Mouse (Mus musculus) limb, embryonic 13.5 days (tissue): Measurements from ENCODE around the gene Tmtc4. TPM values are rescaled to one million over a fixed set of nuclear protein-coding genes. Genes with fewer than 3 reads are reported as not detected.

ENCODE experiments used
- ATAC-seq: fragments of 200-750 bp; cut with Nextera tagmentation; 2 replicates; pipeline ENCODE4 v1.8.0; 2017; ENCODE audit warnings: low read depth, moderate number of reproducible peaks, moderate TSS enrichment; ENCODE audit not compliant: low FRiP score
- H3K27ac ChIP-seq: fragments of 300-500 bp; sonication (generic); 2 replicates; pipeline ENCODE4 v1.5.1; 2015; ENCODE audit warnings: inconsistent platforms, mild to moderate bottlenecking, moderate library complexity
- H3K27me3 ChIP-seq: fragments of 300-500 bp; sonication (generic); 2 replicates; pipeline ENCODE4 v1.6.1; 2015; ENCODE audit warnings: mild to moderate bottlenecking, inconsistent platforms
- H3K36me3 ChIP-seq: fragments of 300-500 bp; sonication (generic); 2 replicates; pipeline ENCODE4 v1.6.1; 2015; ENCODE audit warnings: inconsistent platforms, mild to moderate bottlenecking, moderate library complexity
- H3K4me1 ChIP-seq: fragments of 300-500 bp; sonication (generic); 2 replicates; pipeline ENCODE4 v1.6.1; 2015; ENCODE audit warnings: inconsistent platforms
- H3K4me2 ChIP-seq: fragments of 300-500 bp; sonication (generic); replicated peaks from 2 replicates; pipeline ENCODE4 v1.6.1; 2015; ENCODE audit warnings: inconsistent platforms, mild to moderate bottlenecking, moderate library complexity
- H3K4me3 ChIP-seq: fragments of 300-500 bp; sonication (generic); 2 replicates; pipeline ENCODE4 v1.5.1; 2015; ENCODE audit warnings: moderate library complexity, mild to moderate bottlenecking, inconsistent platforms
- H3K9ac ChIP-seq: fragments of 300-500 bp; sonication (generic); 2 replicates; pipeline ENCODE4 v1.6.1; 2015; ENCODE audit warnings: mild to moderate bottlenecking, inconsistent platforms
- H3K9me3 ChIP-seq: fragments of 300-500 bp; sonication (generic); 2 replicates; pipeline ENCODE4 v1.6.1; 2016; ENCODE audit warnings: inconsistent platforms
- WGBS: fragments of 180-500 bp; shearing (Covaris S2); methylation state at CpG from one replicate; pipeline ENCODE4 v1.1.7; 2015; 5-methylcytosine and 5-hydroxymethylcytosine counted together
- polyA plus RNA-seq: library from polyadenylated mRNA; unstranded; fragments of >200 nt; fragmentation: Nextera tagmentation; extraction: Ambion mirVana; gene quantifications from 2 replicates; pipeline ENCODE4 v1.2.1, GENCODE M21; 2015

The Tmtc4 gene
- polyA plus RNA-seq, 1 experiment from 2014 or later = 27.3 TPM

DNA sequence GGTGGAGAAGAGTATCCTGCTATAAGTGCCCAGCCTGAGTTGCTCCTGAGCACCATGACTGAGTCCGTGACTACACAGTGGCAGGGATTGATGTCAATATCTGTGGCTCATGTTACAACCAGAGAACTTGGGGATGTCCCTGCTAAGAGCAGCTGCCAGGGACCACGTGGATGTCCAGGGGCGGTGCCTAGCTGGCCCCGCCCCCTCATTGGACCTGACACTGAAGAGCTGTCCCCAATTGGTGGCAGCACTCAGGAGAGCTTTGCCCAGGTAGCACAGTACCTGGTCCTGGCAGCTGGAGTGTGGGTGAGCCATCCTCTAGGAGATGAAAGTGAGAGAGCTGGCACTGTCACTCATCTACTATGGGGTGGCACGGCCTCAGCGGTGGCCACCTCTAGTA is 9.1 kb upstream of the Tmtc4 start:
- Histone ChIP-seq H3K4me3 (no peak overlapping the region), H3K9ac (no peak overlapping the region), H3K9me3 (no peaks in the 10 kb centered on the region), H3K4me1 (no peaks in the 10 kb centered on the region), H3K27ac (no peak overlapping the region), H3K4me2 (no peak overlapping the region), H3K36me3 (no peaks in the 10 kb centered on the region), H3K27me3 (no peaks in the 10 kb centered on the region)
- 58% methylated on average over 6 of the region's 6 CpGs for WGBS
- no peak for ATAC-seq

DNA sequence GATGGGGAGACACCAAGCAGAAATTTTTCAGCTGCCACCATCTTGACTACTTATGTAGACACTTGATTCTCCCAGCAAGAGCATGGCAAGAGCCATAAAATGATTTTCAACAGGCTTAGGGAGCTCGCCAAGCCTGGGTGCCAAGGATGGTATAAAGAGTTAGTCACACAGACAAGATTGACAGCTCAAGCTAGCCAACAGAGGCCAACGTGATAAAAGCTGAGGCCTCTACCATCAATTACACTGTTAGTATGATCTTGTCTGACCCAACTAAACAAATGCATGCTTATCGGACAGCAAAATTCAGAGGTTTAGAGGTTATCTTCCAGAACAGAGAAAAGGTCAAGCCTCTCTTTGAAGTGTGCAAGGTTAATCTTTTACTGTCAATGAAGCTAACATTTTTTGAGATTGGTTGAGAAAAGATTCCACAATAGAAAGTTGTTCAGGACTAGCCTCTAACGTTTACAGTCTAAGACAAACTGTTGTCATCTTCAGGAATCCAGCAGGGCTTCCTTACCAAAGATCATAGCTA is 6.8 kb upstream of the Tmtc4 start:
- no peaks in the 10 kb centered on the region for H3K9me3 ChIP-seq
- WGBS = 63% methylated on average over 4 of the region's 4 CpGs
- H3K4me3 ChIP-seq = no peak overlapping the region
- no peaks in the 10 kb centered on the region for H3K36me3 ChIP-seq
- ATAC-seq = no peak
- no peak overlapping the region for H3K4me2 ChIP-seq
- H3K27ac ChIP-seq = no peak overlapping the region
- H3K27me3 ChIP-seq = no peaks in the 10 kb centered on the region
- H3K4me1 ChIP-seq = no peaks in the 10 kb centered on the region
- no peak overlapping the region for H3K9ac ChIP-seq

DNA sequence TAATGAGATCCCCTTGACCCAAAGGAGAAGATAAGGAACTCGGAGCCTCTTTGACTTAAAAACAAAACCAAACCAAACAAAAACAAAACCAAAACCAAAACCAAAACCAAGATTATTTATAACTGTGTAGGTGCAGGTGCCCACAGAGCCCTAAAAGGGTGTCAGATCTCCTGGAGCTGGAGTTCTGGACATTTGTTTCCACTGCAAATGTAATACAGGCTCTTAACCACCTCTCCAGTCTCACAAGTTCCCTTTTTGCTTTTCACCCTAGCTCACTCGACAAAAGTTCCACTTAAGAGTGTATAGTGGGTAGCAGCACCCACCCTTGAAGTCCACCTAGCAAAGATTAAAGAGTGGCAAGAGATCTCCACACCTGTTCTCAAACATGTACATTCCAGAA is 2.6 kb upstream of the Tmtc4 start:
- H3K4me1 ChIP-seq = peaks cover 19% of the 10 kb centered on the region
- no peaks in the 10 kb centered on the region for H3K9me3 ChIP-seq
- no peaks in the 10 kb centered on the region for H3K27me3 ChIP-seq
- H3K9ac ChIP-seq = no peak overlapping the region
- no peak for ATAC-seq
- 63% methylated on average over 2 of the region's 2 CpGs for WGBS
- no peak overlapping the region for H3K27ac ChIP-seq
- H3K36me3 ChIP-seq = no peaks in the 10 kb centered on the region
- H3K4me2 ChIP-seq = no peak overlapping the region
- no peak overlapping the region for H3K4me3 ChIP-seq

DNA sequence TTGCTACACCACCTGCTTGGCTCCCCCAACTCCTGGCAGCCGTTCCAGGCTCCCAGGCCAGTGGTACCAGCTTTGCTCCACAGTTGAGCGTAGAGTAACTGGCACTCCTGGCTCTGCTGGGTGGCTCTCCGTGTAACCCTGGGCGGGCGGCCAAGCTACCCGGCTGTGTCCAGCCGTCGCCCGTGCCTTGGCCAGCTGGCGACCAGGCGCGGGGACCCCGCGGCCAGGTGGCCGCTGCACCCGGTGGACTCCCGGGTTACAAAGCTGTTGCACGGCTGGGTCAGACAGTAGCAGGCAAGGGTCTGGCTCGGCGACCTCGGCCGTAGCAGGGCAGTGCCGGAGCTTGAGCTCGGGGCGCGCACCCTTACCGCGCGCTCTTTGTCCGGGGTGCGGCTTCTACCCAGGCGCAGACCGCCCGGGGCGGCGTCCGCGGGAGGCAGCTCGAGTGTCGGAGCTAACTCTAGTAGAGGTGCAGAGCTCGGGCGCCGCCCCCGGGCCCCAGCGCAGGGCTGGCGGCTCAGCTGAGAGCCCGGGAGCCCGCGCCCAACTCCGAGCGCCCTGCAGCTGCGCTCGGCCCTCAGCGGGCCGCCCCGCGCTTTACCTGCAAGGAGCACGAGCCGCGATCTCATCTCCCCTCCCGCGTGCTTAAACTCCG is 1.1 kb downstream of the Tmtc4 start:
- Histone ChIP-seq H3K4me2 (peak overlapping the region; percentile 89), H3K4me3 (peak overlapping the region; percentile 82), H3K4me1 (peaks cover 28% of the 10 kb centered on the region), H3K9ac (peak overlapping the region; percentile 82), H3K36me3 (0 out of 2 replicates have a peak, but pooled peaks cover under 1% of the 10 kb centered on the region), H3K27me3 (no peaks in the 10 kb centered on the region), H3K9me3 (no peaks in the 10 kb centered on the region), H3K27ac (peak overlapping the region; percentile 93)
- ATAC-seq = peak; percentile 27
- under 1% methylated on average over 57 of the region's 63 CpGs for WGBS

DNA sequence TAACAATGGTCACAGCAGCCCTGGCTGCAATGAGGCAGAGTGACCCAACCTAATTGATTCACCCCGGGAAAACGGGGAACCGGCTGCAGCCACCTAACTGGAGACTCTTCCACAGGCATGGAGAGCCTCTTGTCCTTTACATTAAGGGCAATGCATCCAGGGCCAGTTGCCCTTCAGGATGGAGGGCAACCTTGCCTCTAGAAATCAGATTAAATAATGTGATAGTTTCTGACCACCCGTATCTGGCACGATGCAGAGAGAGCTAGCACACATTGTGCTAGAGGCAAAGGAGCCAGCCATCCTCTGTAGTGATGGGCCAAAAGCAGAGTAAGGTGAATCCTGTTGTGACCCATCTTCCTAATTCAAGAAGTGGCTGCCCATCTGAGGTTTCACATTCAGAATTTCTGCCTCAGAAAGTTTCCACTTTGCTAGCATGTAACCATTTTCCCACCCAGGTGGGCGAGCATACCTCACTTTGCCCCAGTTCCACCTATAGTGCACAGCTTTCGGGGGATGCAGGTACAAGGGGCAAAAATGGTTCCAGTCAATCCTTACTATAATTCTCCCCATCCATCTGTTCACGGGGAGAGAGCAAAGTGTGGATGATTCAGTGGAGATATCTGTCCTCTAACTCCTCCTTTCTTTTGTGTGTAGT is 1.9 kb downstream of the Tmtc4 start:
- WGBS = 39% methylated on average over 8 of the region's 8 CpGs
- ATAC-seq = no peak
- Histone ChIP-seq H3K9me3 (no peaks in the 10 kb centered on the region), H3K4me3 (peak overlapping the region; percentile 82), H3K27me3 (no peaks in the 10 kb centered on the region), H3K4me2 (peak overlapping the region; percentile 89), H3K36me3 (0 out of 2 replicates have a peak, but pooled peaks cover 4% of the 10 kb centered on the region), H3K27ac (no peak overlapping the region), H3K4me1 (peaks cover 28% of the 10 kb centered on the region), H3K9ac (peak overlapping the region; percentile 82)

DNA sequence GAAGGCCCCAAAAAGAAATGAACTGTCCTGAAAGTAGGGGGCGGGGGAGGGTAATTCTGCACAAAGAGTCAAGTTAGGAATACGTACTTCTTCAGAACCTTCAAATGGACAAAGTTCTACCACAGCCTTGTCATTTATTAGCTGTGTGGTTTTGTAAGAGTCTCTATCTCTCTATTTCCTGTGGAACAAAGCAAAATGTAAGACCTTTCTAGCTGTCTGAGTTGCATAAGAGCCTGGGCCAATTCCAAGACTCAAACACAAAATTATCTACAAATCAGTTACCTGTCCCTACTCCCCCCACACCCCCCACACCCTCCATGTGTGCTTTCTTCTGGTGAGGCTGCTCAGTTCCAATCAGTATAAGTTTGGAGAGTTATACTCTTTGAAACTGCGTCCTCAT is 5.0 kb downstream of the Tmtc4 start:
- Histone ChIP-seq H3K4me2 (no peak overlapping the region), H3K9ac (no peak overlapping the region), H3K27me3 (no peaks in the 10 kb centered on the region), H3K4me1 (peaks cover 28% of the 10 kb centered on the region), H3K9me3 (no peaks in the 10 kb centered on the region), H3K36me3 (0 out of 2 replicates have a peak, but pooled peaks cover 4% of the 10 kb centered on the region), H3K4me3 (no peak overlapping the region), H3K27ac (no peak overlapping the region)
- 85% methylated on average over 3 of the region's 3 CpGs for WGBS
- ATAC-seq = no peak

DNA sequence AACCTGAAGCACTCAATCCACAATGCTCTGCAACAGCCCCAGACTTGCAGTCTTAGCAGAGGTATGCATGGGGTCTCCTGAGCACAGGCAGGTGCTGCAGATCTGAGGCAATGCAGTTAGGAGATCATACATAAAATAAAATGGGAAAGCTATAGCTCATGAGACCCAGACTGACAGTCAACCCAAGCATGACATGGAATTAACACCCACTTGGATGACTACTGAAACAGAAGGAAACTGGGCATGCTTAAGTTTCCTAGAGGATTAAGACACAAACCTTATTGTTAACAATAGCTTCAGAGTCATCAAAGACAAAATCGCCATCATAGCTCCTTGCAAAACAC is 6.1 kb downstream of the Tmtc4 start:
- 69% methylated on average over 1 of the region's 1 CpGs for WGBS
- Histone ChIP-seq H3K27me3 (no peaks in the 10 kb centered on the region), H3K9ac (no peak overlapping the region), H3K36me3 (peaks cover 10% of the 10 kb centered on the region), H3K27ac (no peak overlapping the region), H3K4me1 (peaks cover 25% of the 10 kb centered on the region), H3K4me2 (no peak overlapping the region), H3K9me3 (no peaks in the 10 kb centered on the region), H3K4me3 (no peak overlapping the region)
- no peak for ATAC-seq

DNA sequence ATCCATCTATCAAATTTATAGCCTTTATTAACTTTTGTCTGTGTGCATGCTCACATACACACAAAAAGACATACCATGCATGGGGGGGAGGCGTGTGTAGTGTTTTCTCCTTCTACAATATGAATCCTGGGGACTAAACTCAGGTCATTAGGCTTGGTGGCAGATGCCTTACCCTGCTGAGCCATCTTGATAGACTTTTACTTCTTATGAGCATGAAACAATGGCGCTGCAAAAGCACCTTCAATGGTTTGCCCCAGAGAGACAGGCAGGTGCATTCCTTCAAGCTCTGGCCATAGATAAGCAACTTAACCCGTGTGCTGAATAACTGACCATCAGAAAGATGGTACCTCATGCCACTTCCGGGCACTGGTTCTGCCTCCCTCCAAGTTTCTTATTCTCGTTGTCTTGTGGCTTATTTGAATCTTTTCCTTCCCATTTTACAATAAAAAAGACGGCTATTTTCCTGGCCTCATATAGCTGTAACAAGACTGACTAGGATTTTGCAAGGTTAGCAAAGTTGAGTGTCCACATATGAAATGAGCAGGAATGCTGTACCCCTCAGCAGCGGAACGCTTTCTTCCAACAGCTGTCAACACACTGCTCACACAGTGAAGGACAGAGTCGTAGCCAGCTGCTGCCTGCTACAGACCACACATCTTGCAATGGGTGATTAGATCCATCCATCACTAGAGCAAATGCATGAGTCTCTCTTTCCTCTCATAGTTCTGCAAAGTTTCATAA is 6.6 kb downstream of the Tmtc4 start:
- H3K4me2 ChIP-seq = no peak overlapping the region
- no peak overlapping the region for H3K4me3 ChIP-seq
- WGBS = 82% methylated on average over 9 of the region's 9 CpGs
- H3K36me3 ChIP-seq = peaks cover 15% of the 10 kb centered on the region
- no peak overlapping the region for H3K9ac ChIP-seq
- peaks cover 22% of the 10 kb centered on the region for H3K4me1 ChIP-seq
- no peaks in the 10 kb centered on the region for H3K9me3 ChIP-seq
- H3K27ac ChIP-seq = no peak overlapping the region
- H3K27me3 ChIP-seq = no peaks in the 10 kb centered on the region
- no peak for ATAC-seq

DNA sequence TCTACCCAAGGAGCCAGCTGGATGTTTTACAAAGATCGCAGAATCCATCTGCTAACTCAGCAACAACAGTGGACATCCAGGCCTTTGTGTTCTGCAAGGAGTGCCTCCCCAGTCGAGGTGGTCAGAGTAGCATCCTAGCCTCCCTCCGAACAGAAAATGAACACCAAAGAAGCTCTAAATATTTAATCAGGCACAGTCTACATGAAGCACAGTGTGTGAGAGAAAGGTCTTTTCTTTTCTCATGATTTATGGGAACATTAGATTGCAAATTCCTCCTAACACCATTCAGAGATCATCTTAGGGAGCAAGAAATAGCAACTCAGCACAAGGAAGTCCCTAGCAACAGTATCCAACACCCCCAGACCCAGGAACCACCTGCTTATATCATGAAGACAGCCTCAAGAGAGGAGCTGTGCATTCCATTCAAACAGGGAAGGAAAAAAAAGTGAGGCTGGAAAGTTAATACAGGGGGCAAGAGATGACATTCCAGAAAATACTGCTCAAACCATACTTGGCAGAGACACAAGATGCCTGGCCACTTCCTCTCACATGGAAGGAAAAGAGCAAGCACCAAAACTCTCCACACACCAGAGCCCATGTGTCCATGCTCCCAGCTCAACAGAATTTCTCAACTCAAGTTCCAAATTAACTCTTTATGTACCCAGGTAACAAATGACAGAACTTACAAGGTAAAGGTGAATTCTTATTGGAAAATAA is 8.8 kb downstream of the Tmtc4 start:
- Histone ChIP-seq H3K27me3 (no peaks in the 10 kb centered on the region), H3K9ac (no peak overlapping the region), H3K4me1 (peaks cover 11% of the 10 kb centered on the region; the same call in 1 of the 2 replicates), H3K27ac (no peak overlapping the region), H3K36me3 (peaks cover 36% of the 10 kb centered on the region), H3K4me2 (no peak overlapping the region), H3K4me3 (no peak overlapping the region), H3K9me3 (no peaks in the 10 kb centered on the region)
- ATAC-seq = peak; percentile 48; the same call in 1 of the 2 replicates
- WGBS = 80% methylated on average over 3 of the region's 3 CpGs

DNA sequence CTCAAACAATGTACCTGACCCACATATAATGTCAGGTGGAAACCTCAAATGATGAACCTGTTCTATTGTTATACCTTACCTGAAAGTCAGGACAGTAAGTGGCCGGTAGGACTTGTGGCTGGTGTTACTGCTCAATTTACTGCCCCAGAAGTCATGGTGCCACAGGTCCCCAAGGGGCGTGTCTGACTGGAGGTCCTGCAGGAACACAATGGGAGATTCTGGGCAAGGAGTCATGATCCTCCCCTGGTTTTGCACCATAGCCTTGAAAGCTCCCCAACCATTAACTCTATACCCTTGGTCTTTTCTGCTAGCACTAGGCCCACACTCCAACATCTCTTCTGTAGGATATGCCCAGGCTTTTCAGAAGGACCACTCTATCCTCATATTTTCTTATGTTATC is 10.7 kb downstream of the Tmtc4 start:
- no peaks in the 10 kb centered on the region for H3K27me3 ChIP-seq
- H3K27ac ChIP-seq = no peak overlapping the region
- peaks cover 5% of the 10 kb centered on the region; the same call in 1 of the 2 replicates for H3K4me1 ChIP-seq
- H3K4me3 ChIP-seq = no peak overlapping the region
- 93% methylated on average over 2 of the region's 2 CpGs for WGBS
- no peak for ATAC-seq
- no peak overlapping the region for H3K9ac ChIP-seq
- peaks cover 55% of the 10 kb centered on the region for H3K36me3 ChIP-seq
- no peaks in the 10 kb centered on the region for H3K9me3 ChIP-seq
- H3K4me2 ChIP-seq = no peak overlapping the region

DNA sequence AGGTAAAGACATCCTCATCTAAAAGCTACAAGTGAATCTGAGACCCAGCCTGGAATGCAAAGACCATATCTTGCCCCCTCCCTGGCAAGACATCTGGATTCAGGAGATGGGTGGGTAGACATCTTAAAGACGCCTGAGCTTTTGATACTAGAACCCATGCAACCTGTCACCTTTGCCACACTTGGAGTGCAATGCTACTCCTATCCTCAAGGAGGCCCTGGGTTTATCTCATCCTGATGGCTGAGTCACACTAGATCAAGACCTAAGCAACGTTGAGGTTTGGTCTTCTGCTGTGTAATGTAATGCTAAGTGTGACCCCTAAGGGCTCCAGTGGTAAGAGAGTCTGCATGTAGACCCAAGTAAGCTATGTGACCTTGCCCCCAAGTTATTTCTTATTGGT is 15.8 kb downstream of the Tmtc4 start:
- WGBS = 74% methylated on average over 2 of the region's 2 CpGs
- peaks cover 74% of the 10 kb centered on the region for H3K36me3 ChIP-seq
- no peak overlapping the region for H3K4me2 ChIP-seq

More for the DNA sequence above, 15.8 kb downstream of the Tmtc4 start:
- H3K9ac ChIP-seq = no peak overlapping the region
- H3K27ac ChIP-seq = no peak overlapping the region
- no peak for ATAC-seq
- no peaks in the 10 kb centered on the region for H3K27me3 ChIP-seq
- no peaks in the 10 kb centered on the region for H3K4me1 ChIP-seq
- no peak overlapping the region for H3K4me3 ChIP-seq
- no peaks in the 10 kb centered on the region for H3K9me3 ChIP-seq
